Mouse (Mus musculus) B cell, adult 2 months (primary cell): ENCODE data around the gene Btbd2.

Experiments used
- DNase-seq, 2 experiments: peaks; one replicate each; pipeline ENCODE4 v3.0.0; 2022

Btbd2 gene

GRCm38 (mm10) chr10:80687850-80688249 is 31.0 kb upstream of the Btbd2 start:
- peak; percentile 76 to 80 for DNase-seq

DNA sequence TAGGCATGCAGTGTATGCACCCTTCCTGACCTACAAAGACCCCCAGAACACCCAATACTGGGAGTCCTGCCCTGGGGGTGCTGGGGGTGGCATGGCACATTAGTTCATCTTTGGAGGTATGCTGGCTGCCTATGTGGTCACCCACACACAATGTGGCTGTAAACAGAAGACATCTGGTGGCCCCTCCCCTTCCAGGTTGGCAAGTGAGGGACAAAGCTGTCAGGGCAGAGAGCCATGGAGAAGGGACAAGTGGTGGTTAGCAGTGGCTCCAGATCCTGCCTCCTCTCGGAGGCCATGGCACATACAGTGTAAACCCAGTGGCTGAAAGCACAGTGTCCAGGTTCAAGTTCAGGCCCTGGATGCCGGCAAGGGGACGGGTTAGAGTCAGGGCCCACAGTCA is 29.7 kb upstream of the Btbd2 start:
- DNase-seq: no peak

DNA sequence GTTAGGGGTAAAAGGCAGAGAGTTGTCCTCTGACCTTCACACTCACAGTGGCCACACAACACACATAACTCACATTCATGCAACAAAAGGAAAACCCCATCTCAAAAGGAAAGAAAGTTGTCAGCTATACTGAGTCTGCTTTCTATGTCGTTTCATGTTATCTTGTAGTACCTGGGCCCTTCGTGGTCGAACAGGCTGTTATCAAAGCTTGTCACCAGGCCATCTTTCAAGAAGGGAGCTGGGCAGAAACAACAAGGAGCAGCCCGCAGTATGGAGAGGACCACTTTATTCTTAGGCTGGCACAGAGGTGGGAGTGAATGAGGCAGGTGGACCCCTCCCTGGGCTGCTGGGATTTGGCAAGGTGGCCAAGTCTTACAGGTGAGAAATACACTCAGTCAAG is 28.1 kb upstream of the Btbd2 start:
- DNase-seq: no peak

- peak; percentile 84 to 86 for DNase-seq
Observed at GRCm38 (mm10) chr10:80684214-80684613, 27.3 kb upstream of the Btbd2 start.

DNA sequence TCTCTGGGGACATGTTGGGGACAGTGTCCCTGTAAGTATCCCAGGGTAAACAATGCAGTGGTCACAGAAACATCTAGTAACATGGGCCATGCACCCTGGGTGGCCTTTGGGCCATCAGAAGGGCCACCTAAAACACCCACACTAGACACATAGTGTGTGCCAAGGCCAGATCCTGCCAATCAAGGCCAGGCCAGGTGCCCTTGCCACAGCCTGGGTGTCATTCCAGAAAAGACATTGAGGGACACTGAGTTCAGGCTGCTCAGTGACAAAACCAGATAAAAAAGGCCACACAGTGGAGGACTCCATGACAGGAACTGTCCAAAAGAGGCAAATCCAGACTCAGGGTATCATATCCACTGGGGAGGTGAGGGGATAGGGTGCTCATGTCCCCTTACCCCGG is 26.8 kb upstream of the Btbd2 start:
- no peak for DNase-seq

DNA sequence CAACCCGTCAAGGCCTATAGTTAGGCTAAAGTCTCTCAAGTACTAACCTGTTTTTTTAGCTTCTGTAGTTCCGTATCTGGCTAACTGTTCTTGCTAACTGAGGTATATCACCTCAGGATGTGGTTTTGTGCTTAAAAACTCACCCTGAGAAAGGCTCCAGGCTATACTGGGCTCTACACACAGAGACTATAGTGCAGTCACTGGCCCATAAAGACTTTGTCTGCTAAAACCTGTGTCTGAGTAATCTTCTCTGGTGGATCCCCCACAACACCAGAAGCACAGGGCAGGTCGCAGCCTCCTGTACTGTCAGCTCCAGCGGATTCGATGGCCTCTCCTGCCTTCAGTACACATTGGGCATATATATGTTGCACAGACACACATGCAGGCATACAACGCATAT is 25.1 kb upstream of the Btbd2 start:
- DNase-seq: peak; percentile 71 to 74

GRCm38 (mm10) chr10:80680260-80680696 is 23.4 kb upstream of the Btbd2 start:
- no peak for DNase-seq

- DNase-seq: no peak
Observed at GRCm38 (mm10) chr10:80679556-80680259, 22.8 kb upstream of the Btbd2 start.

DNA sequence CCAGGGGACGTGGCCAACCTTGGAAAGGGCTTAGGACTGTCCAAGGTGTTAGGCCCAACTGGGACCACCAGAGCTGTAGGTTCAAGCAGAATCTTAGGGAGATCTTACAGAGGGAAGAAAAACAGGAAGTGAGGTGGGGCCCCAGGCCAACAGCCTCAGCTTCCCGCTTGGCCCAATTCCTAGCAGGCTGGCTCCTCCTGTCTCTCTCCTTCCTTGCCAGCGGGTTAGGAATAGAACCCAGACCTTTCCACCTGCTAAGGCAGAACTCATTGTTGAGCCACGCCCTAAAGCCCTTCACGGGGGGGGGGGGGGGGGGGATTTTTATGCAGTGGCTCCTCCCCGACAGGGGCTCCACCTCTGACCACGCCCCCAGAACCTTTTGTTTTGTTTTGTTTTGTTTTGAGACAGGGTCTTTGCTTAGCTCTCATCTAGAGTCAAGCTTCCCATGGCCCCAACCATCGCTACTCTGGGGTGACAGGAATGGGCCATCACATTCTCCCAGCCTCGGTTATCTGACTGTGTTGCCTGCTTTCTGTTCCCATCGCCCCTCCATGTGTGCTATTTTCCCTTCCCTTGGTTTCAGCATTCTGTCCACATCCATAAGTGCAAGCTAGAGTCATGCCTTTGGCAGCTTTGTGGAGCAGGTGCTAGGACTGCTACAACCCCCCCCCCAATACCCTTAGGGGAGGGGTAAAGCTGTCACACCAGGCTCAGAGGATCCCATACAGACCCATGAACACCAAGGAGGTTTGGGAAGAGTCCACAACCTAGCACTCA is 21.9 kb upstream of the Btbd2 start:
- DNase-seq: peak; percentile 50 to 58

- peak; percentile 82 for DNase-seq
Observed at GRCm38 (mm10) chr10:80677942-80678436, 21.1 kb upstream of the Btbd2 start, which contains the start of gene Mknk2. Mknk2 (minus strand) TSS chr10:80678112.

GRCm38 (mm10) chr10:80677128-80677875 is 20.4 kb upstream of the Btbd2 start:
- DNase-seq: peak in 1 of 2 experiments; percentile 65

DNA sequence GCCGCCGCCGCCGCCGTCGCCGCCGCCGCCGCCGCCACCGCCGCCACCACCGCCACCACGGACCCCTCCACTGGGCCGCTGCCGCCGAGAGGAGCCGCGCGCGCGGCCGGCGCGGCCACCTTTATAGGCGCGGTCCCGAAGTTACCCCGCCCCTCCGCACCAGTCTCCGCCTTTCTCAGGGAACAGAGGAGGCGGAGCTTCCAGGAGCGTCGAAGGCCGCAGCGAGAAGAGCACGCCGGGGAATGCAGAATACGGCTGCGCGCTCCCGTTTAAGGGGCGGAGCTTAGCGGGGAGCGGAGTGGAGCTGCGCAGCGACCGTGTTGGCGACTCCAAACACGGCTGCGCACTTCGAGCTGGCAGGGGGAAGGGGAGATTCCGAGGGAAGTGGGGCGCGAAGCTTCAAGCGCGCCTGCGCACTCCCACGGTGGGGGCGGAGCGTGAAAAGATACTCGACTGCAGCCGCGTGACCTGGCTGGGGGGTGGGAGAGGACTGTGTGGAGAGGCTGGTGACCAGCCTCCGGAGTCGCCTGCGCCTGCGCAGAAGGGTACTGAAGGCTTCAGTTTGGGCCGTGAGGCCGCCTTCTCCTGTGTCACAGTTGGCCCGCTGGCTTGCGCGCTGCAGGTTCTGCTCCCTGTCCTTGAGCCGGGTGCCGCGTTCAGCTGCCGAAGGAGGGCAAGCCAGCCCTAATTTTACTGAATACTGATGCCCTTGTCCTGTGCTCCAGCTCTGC is 19.5 kb upstream of the Btbd2 start:
- DNase-seq: peak; percentile 99

DNA sequence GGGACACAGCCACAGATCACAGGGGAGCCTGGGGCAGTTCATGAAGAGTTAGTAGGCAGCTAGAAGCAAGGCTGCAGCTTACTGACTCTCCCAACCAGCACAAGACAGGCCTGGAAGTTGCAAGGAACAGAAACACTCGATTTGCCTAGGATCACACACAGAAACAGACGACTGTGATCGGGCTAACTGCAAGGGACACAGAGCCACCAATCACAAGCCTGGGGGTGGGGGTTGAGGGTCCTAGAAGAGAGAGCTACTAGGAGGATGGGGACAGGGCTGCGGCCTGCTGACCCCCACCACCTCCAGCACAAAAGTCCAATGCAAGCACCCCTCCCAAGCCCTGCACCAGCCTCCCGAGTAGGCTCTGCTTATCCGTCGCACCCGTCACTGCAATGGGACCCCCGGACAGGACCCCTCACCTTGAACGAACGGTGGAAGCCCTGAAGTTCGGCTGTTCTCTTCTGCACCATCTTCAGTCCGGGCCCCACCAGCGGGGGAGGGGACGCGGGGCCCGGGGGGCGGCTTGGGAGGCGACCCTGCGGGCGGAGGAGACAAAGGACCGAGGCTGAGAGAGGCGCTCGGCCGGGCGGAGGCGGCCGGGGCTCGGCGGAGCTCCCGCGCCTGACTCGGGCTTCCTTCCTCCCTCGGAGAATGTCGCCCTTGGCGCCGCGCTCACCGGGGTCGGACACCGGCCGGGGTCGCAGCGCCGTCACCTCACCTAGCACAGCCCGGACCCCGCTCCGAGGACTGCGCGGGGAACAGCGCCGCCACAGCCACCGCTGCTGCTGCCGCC is 18.7 kb upstream of the Btbd2 start:
- peak in 1 of 2 experiments; percentile 30 for DNase-seq

- no peak for DNase-seq
Observed at GRCm38 (mm10) chr10:80674851-80675404, 18.1 kb upstream of the Btbd2 start.

DNA sequence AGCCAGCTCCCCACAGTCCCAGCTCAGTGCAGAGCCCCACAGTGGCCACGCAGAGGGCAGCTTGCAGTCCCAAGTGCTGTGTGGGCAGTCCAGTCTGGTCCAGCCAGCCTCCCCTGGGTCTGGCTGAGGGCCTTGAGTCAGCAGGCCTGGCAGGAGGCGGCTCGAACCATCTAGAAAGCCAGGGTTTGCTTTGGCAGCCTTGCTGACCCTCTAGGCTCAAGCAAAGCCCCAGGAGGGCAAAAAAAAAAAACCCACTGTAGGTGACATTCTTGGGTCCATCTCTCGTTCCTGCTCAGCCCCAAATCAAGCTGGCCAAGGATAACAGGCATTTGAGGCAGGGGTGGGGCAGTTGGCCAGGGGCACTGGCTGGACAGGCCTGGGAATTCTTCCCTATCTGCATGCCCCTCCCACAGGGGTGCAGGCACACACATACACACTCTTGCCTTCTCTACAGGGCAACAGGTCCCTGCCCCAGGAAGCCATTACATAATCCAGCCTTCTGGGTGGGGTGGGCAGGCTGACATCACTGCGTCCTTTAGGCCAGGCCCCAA is 17.4 kb upstream of the Btbd2 start:
- DNase-seq: no peak

DNA sequence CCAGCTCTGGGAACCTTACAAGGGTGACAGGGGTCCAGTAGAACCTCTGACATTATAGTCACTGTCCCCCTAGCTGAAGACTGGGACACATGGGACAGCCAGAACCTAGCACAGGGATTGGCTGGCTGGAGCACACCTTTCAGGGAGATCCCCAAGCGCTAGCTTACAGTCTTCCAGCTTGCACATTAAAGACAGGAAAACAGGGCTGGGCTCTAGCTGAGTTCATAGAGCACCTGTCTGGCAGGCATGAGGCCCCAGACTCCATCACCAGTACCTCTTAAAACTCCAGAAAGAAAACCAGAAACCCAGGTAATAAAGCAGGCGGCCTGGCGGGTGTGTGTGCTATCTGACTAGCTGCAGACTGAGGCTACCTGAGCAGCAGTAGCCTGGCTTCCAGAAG is 16.8 kb upstream of the Btbd2 start:
- no peak for DNase-seq

DNA sequence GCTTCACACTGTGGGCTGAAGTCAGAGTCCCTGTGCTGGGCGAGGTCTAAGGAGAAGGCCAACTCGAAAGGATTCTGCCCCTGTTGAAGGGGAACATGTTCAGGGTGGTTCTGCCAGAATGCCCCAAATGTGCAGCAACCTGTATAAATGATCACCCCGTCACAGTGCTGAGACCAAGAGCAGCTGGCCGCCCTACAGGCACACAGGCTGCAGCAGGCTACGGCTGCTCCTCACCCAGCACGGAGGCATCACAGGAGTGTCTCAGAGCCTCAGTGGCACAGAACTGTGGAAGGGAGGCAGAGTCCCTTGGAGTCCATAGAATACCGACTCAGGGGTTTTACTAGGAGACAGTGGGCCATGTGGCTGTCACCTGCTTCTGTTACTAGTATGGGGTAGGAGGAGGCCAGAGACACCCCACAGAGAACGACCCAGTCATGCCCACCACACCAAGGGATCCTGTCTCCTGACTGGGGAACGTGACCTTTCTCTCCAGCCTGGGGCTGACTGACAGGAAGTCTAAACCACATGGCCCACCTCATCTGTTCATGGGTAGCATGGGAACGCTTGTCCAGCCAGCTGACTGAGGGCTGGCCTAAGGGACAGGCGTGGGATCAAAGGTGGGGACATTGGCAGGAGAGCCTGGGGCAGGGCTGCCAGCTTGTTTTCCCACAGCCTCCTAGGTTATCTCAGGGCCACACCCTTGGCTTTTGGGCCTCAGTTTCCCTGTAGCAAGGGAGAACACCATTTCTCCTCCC is 15.2 kb upstream of the Btbd2 start:
- DNase-seq: no peak

- no peak for DNase-seq
Observed at GRCm38 (mm10) chr10:80671251-80671650, 14.4 kb upstream of the Btbd2 start.

GRCm38 (mm10) chr10:80670531-80670930 is 13.7 kb upstream of the Btbd2 start:
- no peak for DNase-seq
